Mouse (Mus musculus) small intestine, adult 2 months (tissue): ENCODE measurements around the gene Gm11146.

Source experiments
- CTCF ChIP-seq: fragments of 200-500 bp; IDR thresholded peaks from 2 replicates; pipeline ENCODE4 v1.5.1; 2012; ENCODE audit warnings: low read depth, mild to moderate bottlenecking, control low read depth, inconsistent platforms, low read length, moderate library complexity, mixed read lengths; ENCODE audit not compliant: insufficient replicate concordance, insufficient read length; ENCODE audit errors: extremely low read depth
- POLR2A ChIP-seq: fragments of 200-500 bp; IDR thresholded peaks from 2 replicates; pipeline ENCODE4 v1.6.1; 2012; ENCODE audit warnings: low read depth, mild to moderate bottlenecking, control low read depth, inconsistent platforms, low read length, moderate library complexity

- TF ChIP-seq CTCF (no peak), POLR2A (no peak)
Measured at GRCm38 (mm10) chr16:77568384-77568783, 33.5 kb downstream of the Gm11146 start.
